In genomic region chr5:36795647-36796295, GRCm38 (mm10) we compare ENCODE assay signal across 8 mouse cellular contexts. TPM values are rescaled to one million over a fixed set of nuclear protein-coding genes. Genes with fewer than 3 reads are reported as not detected.
DNase-seq lines count a peak whose midpoint lies in the region; ATAC-seq and TF ChIP-seq lines count a peak whose summit lies in the region.
"Not testable (repeated sequence)": the region's sequence is repeated elsewhere in the genome, so short reads cannot be mapped to it uniquely, and the experiment has no call there.

No protein-coding gene starts in this region.

- peak overlapping the region; percentile 81 for H3K4me3 ChIP-seq in gastrocnemius, adult 2 months
- H3K4me3 ChIP-seq in hindbrain, embryonic 16.5 days (ENCODE audit: low read length): peak overlapping the region; percentile 75

- DNase-seq in gastrocnemius, adult 2 months: peak; percentile 76
- DNase-seq in left cerebral cortex, adult 18-20 months (ENCODE audit: low spot score in 2 of 2): peak; percentile 67 to 77
- DNase-seq in lung, postnatal 36 days: peak; percentile 67
- DNase-seq in retina, postnatal 7 days (ENCODE audit: low read depth, low spot score): peak; percentile 28
- DNase-seq in thymus, postnatal 4 days: peak; percentile 76

- H3K27me3 ChIP-seq in hindbrain, embryonic 16.5 days (replicated peaks; ENCODE audit: control insufficient read depth, insufficient read depth, low read length): not testable (repeated sequence)

- peak overlapping the region; percentile 83 for H3K9ac ChIP-seq in hindbrain, embryonic 16.5 days (ENCODE audit: low read depth, low read length)

- ATAC-seq in activated CD4-positive, CD25-positive, alpha-beta regulatory T cell, adult 4 months: peak; percentile 38
- ATAC-seq in common myeloid progenitor, adult 5-6 weeks (replicated peaks; ENCODE audit: low read depth, poor library complexity, severe bottlenecking): peak; percentile 24; the same call in 1 of the 2 replicates
- ATAC-seq in hindbrain, embryonic 16.5 days: peak; percentile 72

- not testable (repeated sequence) for H3K36me3 ChIP-seq in hindbrain, embryonic 16.5 days (ENCODE audit: control insufficient read depth, insufficient read depth, low read length)

- not testable (repeated sequence) for TF ChIP-seq CTCF in gastrocnemius, adult 2 months (IDR thresholded peaks at IDR 0.05)

- H3K9me3 ChIP-seq in hindbrain, embryonic 16.5 days (ENCODE audit: control insufficient read depth, low read length): not testable (repeated sequence)

- 5% methylated on average over 35 of the region's 37 CpGs for WGBS in hindbrain, embryonic 16.5 days

- H3K27ac ChIP-seq in gastrocnemius, adult 2 months: peak overlapping the region; percentile 95
- peak overlapping the region; percentile 91 for H3K27ac ChIP-seq in hindbrain, embryonic 16.5 days (ENCODE audit: low read depth, low read length)

- intact Hi-C loops in gastrocnemius, adult 2 months (cut with DNase I): not testable (repeated sequence)

- not testable (repeated sequence) for H3K4me1 ChIP-seq in hindbrain, embryonic 16.5 days (ENCODE audit: control insufficient read depth, insufficient read depth, low read depth, low read length)

- H3K4me2 ChIP-seq in hindbrain, embryonic 16.5 days (ENCODE audit: low read length): peak overlapping the region; percentile 55

RNA-seq across cellular contexts. Expression of gene Mrfap1, which starts 0.8 kb away (rescaled TPM):
- polyA plus RNA-seq in activated CD4-positive, CD25-positive, alpha-beta regulatory T cell, adult 4 months (2017; shearing (Covaris generic)): 100 to 1,000 TPM in 1 of 2 experiments, 10 to 100 TPM in 1; 87.1 to 109 TPM
- total RNA-seq in common myeloid progenitor, adult 5-6 weeks (2017): 273 and 299 TPM in 2 replicates
- 100 to 1,000 TPM; 207 to 261 TPM for total RNA-seq in gastrocnemius, adult 2 months (2021)
- polyA plus RNA-seq in hindbrain, embryonic 16.5 days (2015; fragmentation: Nextera tagmentation; extraction: Ambion mirVana): 271 and 296 TPM in 2 replicates
- 100 to 1,000 TPM; 430 to 460 TPM for total RNA-seq in left cerebral cortex, adult 18-20 months (2021)

RNA-seq across cellular contexts. Expression of gene Man2b2, which starts 34.7 kb away (rescaled TPM):
- polyA plus RNA-seq in activated CD4-positive, CD25-positive, alpha-beta regulatory T cell, adult 4 months (2017; shearing (Covaris generic)): 10 to 100 TPM; 18.0 to 28.5 TPM
- total RNA-seq in common myeloid progenitor, adult 5-6 weeks (2017): 11.9 and 20.8 TPM in 2 replicates
- 1 to 10 TPM; 4.7 to 6.2 TPM for total RNA-seq in gastrocnemius, adult 2 months (2021)
- polyA plus RNA-seq in hindbrain, embryonic 16.5 days (2015; fragmentation: Nextera tagmentation; extraction: Ambion mirVana): 13.8 and 15.2 TPM in 2 replicates
- 10 to 100 TPM; 29.6 to 30.3 TPM for total RNA-seq in left cerebral cortex, adult 18-20 months (2021)

RNA-seq across cellular contexts. Expression of gene Bloc1s4, which starts 47.3 kb away (rescaled TPM):
- polyA plus RNA-seq in activated CD4-positive, CD25-positive, alpha-beta regulatory T cell, adult 4 months (2017; shearing (Covaris generic)): 1 to 10 TPM in 1 of 2 experiments, under 1 TPM in 1; 0.95 to 1.6 TPM
- total RNA-seq in common myeloid progenitor, adult 5-6 weeks (2017): 18.3 and 20.3 TPM in 2 replicates
- total RNA-seq in gastrocnemius, adult 2 months (2021): 10 to 100 TPM in 1 of 2 experiments, 1 to 10 TPM in 1; 9.1 to 11.0 TPM
- 25.4 and 26.0 TPM in 2 replicates for polyA plus RNA-seq in hindbrain, embryonic 16.5 days (2015; fragmentation: Nextera tagmentation; extraction: Ambion mirVana)
- 10 to 100 TPM; 17.5 to 19.6 TPM for total RNA-seq in left cerebral cortex, adult 18-20 months (2021)

Comparison
In these comparisons a context has a peak if more than half of its experiments do, and no peak if none do; other contexts are left out.
1. Peak in every context shown above with its lines: DNase-seq, ATAC-seq, H3K4me3 ChIP-seq and H3K27ac ChIP-seq.